ENCODE assay signal across 8 mouse cellular contexts in genomic region chr11:88454867-88455806, GRCm38 (mm10).
A peak's percentile ranks its signal among the peaks of the same experiment; 100 is the strongest.
DNase-seq lines count a peak whose midpoint lies in the region; ATAC-seq and TF ChIP-seq lines count a peak whose summit lies in the region.

No protein-coding gene starts in this region.

- WGBS in heart, postnatal 0 days = 43% methylated on average over 19 of the region's 19 CpGs
- 51% methylated on average over 19 of the region's 19 CpGs for WGBS in hindbrain, embryonic 12.5 days
- 21% methylated on average over 19 of the region's 19 CpGs for WGBS in midbrain, embryonic 13.5 days

- H3K4me3 ChIP-seq in heart, postnatal 0 days (ENCODE audit: low read depth, low read length) = no peak overlapping the region
- no peak overlapping the region for H3K4me3 ChIP-seq in hindbrain, embryonic 12.5 days
- no peak overlapping the region for H3K4me3 ChIP-seq in midbrain, embryonic 13.5 days (replicated peaks)

- no peak for DNase-seq in heart, postnatal 0 days (ENCODE audit: low spot score)
- DNase-seq in heart, postnatal 14 days = no peak
- DNase-seq in cerebellum, postnatal 4 days (ENCODE audit: low spot score in 2 of 2) = no peak
- DNase-seq in cerebellum, adult 9-10 months = no peak
- DNase-seq in layer of hippocampus, postnatal 14 days (ENCODE audit: low spot score in 2 of 2) = no peak

- no peaks in the 10 kb centered on the region for H3K9me3 ChIP-seq in heart, postnatal 0 days (replicated peaks; ENCODE audit: control insufficient read depth, low read length)
- no peaks in the 10 kb centered on the region for H3K9me3 ChIP-seq in hindbrain, embryonic 12.5 days (replicated peaks)
- no peaks in the 10 kb centered on the region for H3K9me3 ChIP-seq in midbrain, embryonic 13.5 days

- intact Hi-C loops in heart, postnatal 14 days (cut with DNase I) = no loop called here

- peak overlapping the region; percentile 13; the same call in 1 of the 2 replicates for H3K27ac ChIP-seq in heart, postnatal 0 days (ENCODE audit: low read depth)
- H3K27ac ChIP-seq in hindbrain, embryonic 12.5 days = peak overlapping the region; percentile 76
- peak overlapping the region; percentile 59 for H3K27ac ChIP-seq in midbrain, embryonic 13.5 days

- no peak for ATAC-seq in heart, postnatal 0 days (ENCODE audit: insufficient read depth, low read depth)
- ATAC-seq in activated CD4-positive, CD25-positive, alpha-beta regulatory T cell, adult 4 months = peak; percentile 52
- ATAC-seq in hindbrain, embryonic 12.5 days (ENCODE audit: low FRiP score) = peak; percentile 21; the same call in 1 of the 2 replicates
- ATAC-seq in midbrain, embryonic 13.5 days = peak; percentile 51

- H3K4me2 ChIP-seq in heart, postnatal 0 days (ENCODE audit: low read depth, low read length) = no peak overlapping the region
- H3K4me2 ChIP-seq in hindbrain, embryonic 12.5 days (replicated peaks) = no peak overlapping the region
- H3K4me2 ChIP-seq in midbrain, embryonic 13.5 days (replicated peaks) = peak overlapping the region; percentile 3; the same call in 1 of the 2 replicates

- peaks cover 41% of the 10 kb centered on the region for H3K4me1 ChIP-seq in heart, postnatal 0 days (ENCODE audit: control insufficient read depth, insufficient read depth)
- H3K4me1 ChIP-seq in hindbrain, embryonic 12.5 days = peaks cover 74% of the 10 kb centered on the region
- peaks cover 69% of the 10 kb centered on the region for H3K4me1 ChIP-seq in midbrain, embryonic 13.5 days (replicated peaks)

- H3K36me3 ChIP-seq in heart, postnatal 0 days (replicated peaks; ENCODE audit: control insufficient read depth, insufficient read depth, low read length) = no peaks in the 10 kb centered on the region
- 0 out of 2 replicates have a peak, but pooled peaks cover 2% of the 10 kb centered on the region for H3K36me3 ChIP-seq in hindbrain, embryonic 12.5 days
- H3K36me3 ChIP-seq in midbrain, embryonic 13.5 days = 0 out of 2 replicates have a peak, but pooled peaks cover 4% of the 10 kb centered on the region

- TF ChIP-seq CTCF in heart, postnatal 0 days (IDR thresholded peaks at IDR 0.05; ENCODE audit: low read depth) = no peak

- TF ChIP-seq EP300 in heart, postnatal 0 days (IDR thresholded peaks at IDR 0.05; ENCODE audit: low read depth) = no peak

- H3K27me3 ChIP-seq in heart, postnatal 0 days (ENCODE audit: control insufficient read depth, insufficient read depth, low read length) = no peaks in the 10 kb centered on the region
- no peaks in the 10 kb centered on the region for H3K27me3 ChIP-seq in hindbrain, embryonic 12.5 days
- H3K27me3 ChIP-seq in midbrain, embryonic 13.5 days = no peaks in the 10 kb centered on the region

- H3K9ac ChIP-seq in heart, postnatal 0 days (replicated peaks; ENCODE audit: low read depth, low read length) = peak overlapping the region; percentile 34
- H3K9ac ChIP-seq in hindbrain, embryonic 12.5 days = no peak overlapping the region
- H3K9ac ChIP-seq in midbrain, embryonic 13.5 days (replicated peaks) = peak overlapping the region; percentile 5; the same call in 1 of the 2 replicates

Comparison
In these comparisons a context has a peak if more than half of its experiments do, and no peak if none do; other contexts are left out.
1. H3K27ac ChIP-seq: peak in every context shown above with its lines; median percentile 76 in hindbrain, embryonic 12.5 days; 59 in midbrain, embryonic 13.5 days; 13 in heart, postnatal 0 days.